Mouse (Mus musculus) layer of hippocampus, adult 9-11 months (tissue): ENCODE data around the gene Arrdc4.

ENCODE experiments used
- DNase-seq: peaks from one replicate; pipeline ENCODE4 v3.0.0; 2022

Gene Arrdc4

GRCm38 (mm10) chr7:68748761-68749635, at the start of gene Arrdc4:
Arrdc4 (minus strand) TSS chr7:68749241.
- peak; percentile 100 for DNase-seq

- DNase-seq, result peak; percentile 46
These were observed 46.5 kb upstream of the Arrdc4 start for GRCm38 (mm10) chr7:68795578-68795977.

- DNase-seq, result no peak
These were observed 39.7 kb upstream of the Arrdc4 start for GRCm38 (mm10) chr7:68788711-68789110.

- DNase-seq, result no peak
These were observed 22.7 kb upstream of the Arrdc4 start for GRCm38 (mm10) chr7:68771757-68772094.

DNA sequence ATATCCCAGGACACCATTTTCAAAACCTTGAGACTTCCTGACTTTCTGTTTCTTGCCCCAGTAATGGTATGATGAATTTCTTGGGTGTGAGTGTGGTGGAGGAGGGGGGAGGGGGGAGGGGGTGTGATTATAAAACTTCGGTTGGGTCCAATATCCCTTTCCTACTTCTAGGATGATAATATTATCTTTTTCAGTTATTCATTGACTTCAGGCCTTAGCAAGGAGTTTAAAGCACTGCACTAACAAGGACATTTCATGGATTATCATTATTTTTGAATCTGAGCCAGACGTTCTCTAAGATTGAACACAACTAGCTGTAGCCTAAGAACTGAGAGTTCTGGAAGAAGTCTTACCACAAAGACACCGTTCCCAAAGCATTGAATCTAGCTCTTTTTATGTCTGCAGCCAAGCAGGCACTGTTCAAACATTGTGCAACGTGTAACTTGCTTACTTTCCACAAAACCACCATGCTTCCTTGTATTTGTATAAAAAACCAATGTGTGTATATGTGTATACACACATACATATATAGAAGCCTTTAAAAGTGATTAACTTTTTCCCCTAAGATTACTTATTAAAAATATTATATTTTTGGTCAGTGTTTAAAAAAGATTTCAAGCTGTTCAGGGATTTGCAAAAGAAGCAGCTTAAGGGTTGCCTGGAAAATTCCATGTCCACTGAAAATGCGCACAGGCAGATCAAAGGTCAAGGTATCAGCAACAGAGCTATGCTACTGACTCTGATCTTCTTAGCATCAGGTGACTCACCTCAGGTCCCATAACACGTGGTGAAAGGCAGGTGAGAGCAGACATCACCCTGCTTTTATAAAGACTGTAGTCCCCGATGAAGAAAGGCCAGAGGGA, 22.1 kb upstream of the Arrdc4 start:
- no peak for DNase-seq

GRCm38 (mm10) chr7:68765926-68766325, 16.9 kb upstream of the Arrdc4 start:
- no peak for DNase-seq

GRCm38 (mm10) chr7:68759148-68759724, 10.2 kb upstream of the Arrdc4 start:
- no peak for DNase-seq

DNA sequence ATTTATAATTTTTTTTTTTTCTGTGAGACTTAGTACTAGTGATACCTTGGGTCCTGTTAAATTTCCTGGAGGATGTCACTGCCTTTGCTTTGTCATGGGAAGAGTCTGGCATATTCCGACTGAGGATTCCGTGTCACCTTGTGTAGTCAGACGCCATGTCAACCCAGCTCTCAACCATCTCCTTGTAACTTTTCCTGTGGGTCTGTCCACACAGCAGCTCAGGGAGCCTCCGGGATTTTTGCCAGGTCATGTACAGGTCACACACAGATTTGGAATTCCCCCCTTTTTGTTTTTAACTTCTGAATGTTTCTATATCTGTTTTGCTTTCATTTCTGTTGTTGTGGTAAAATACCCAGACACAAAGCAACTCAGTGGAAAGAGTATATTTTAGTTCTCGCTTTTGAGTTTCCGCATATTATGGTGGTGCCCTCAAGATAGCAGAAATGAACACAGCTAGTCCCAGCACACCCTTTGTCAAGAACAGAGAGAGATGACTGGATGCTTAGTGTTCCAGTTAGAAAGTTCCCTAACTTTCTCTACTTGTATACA, 7.7 kb upstream of the Arrdc4 start:
- DNase-seq, result no peak

DNA sequence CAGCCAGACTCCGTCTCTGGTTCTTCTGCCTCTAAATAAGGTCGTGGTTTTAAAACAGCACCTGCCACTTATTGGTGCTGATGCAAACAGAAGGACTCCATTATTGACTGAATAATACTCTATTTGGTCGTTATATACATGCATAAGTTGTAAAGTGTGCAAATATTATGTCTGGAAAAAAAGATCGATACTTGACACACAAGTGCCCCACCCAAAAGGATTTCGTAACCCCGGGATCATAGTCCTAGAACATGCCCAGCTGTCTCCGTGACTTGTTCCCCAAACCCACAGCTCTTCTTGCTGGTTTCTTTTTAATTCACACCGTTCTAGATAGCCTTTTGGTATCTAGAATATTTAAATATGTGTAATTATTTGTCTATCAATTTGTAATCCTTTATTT, 878 bp upstream of the Arrdc4 start:
- DNase-seq, result no peak

DNA sequence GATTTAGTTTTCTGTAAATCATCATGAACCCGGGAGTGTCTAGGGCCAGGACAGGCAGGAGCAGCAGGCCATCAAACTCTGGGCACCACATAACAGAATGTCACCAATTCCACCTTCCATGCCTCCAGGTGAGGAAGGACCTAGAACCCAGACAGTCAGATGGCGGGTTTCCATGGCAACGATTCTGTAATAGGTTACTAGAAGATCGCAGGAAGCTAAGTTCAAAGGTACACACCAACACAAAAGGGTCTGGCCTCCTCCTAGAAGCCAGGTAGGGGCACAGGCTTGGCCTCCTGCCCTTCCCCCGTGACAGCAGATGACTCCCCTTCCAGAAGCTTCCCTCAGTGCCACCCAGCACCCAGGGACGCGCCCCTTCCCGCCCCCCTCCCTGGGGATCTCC, 680 bp downstream of the Arrdc4 start:
- DNase-seq, result peak; percentile 56

DNA sequence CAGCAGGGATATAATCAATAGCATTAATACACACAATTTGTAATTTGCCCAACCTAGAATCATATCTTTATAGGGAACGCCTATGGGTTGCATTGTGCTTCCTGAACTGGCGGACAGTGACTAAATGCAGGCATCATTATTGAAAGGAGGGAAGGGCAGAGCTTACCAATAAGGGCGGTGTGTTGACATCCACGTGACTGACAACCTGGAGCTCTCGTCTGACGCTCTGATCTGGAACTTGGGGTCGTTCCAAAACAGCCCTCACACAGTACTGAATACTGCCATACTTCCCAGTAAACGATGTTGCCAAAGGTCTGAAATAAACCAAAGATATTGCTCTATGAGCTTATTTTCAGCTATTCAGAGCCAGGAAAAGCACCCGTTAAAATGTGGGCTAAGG, 4.4 kb downstream of the Arrdc4 start:
- peak; percentile 46 for DNase-seq

GRCm38 (mm10) chr7:68744206-68744605, 4.8 kb downstream of the Arrdc4 start:
- no peak for DNase-seq

- DNase-seq, result no peak
These were observed 8.3 kb downstream of the Arrdc4 start for GRCm38 (mm10) chr7:68740763-68741162.

DNA sequence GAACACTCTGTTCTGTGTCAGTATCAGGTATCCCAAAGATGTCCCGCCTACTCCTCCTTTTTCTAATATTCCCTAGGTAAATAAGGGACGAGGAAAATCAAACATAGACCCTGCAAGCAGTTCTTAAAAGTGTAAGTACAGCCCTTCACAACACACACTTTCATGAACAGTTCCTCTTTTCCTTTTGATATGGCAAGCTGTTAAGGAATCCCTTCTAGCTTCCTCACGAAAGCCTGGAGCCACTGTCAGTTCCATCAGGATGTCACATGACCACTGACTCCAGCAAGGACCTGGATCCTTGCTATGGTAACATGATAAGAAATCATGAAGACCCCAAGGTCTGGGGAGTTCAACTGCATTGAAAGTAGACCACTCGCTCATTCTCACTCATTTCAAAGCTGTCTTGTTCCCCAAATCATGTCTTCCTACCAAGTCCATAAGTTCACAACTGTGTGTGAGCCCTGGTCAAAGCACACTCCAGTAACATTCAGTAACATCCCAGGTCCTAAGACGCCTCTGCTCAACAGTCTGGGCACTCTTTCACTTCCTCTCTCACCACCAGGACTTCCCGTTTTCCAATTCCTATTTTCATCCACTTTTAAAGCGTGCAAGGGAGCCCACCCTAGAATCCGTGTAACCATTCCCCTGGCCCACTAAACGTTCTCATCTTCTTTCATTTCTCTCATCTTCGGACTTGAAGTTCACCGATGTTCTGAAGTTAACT, 10.2 kb downstream of the Arrdc4 start:
- no peak for DNase-seq

- no peak for DNase-seq
These were observed 22.7 kb downstream of the Arrdc4 start for GRCm38 (mm10) chr7:68726380-68726779.

DNA sequence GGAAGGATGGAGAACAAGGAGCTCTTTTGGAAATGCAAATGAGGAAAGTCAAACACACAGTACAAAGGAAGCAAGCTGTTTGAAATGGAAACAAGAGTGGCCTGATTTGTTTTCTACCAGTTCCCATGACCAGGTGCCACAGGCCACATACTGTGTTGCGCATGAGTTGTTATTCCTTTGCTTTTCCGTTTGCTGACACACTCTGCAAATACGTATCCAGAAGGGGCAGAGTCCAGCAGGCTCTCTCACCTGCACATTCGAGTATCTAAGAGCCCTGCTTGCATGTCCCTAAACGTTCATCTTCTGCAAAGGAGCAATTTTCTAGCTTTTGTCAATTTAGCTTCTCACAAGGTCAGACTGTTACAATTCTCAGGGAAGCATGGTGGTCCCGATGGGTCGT, 24.3 kb downstream of the Arrdc4 start:
- DNase-seq, result no peak

- DNase-seq, result no peak
These were observed 27.5 kb downstream of the Arrdc4 start for GRCm38 (mm10) chr7:68721520-68721919.

GRCm38 (mm10) chr7:68717988-68718387, 31.1 kb downstream of the Arrdc4 start:
- no peak for DNase-seq

- peak; percentile 32 for DNase-seq
These were observed 31.5 kb downstream of the Arrdc4 start for GRCm38 (mm10) chr7:68717498-68717897.

DNA sequence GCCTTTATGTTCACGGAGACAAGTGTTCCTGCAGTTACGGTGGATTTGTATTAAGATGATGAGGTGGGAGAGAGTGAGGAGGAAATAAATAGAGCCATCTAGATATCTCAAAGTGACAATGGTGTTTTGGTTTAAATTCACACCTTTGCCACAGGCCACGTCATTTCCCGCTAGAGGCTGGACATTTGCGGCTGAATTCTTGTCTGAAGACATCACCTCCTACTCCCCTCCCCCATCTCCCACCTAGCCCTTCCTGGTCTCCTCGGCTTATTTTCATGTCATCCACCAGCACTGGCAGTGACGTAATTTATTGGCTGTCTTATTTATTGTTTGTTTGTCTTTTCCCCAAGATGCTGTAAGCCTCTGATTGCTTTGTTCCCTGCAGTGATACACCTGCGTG, 32.1 kb downstream of the Arrdc4 start:
- DNase-seq, result no peak

- no peak for DNase-seq
These were observed 36.1 kb downstream of the Arrdc4 start for GRCm38 (mm10) chr7:68712928-68713327.

GRCm38 (mm10) chr7:68712425-68712824, 36.6 kb downstream of the Arrdc4 start:
- peak; percentile 51 for DNase-seq

DNA sequence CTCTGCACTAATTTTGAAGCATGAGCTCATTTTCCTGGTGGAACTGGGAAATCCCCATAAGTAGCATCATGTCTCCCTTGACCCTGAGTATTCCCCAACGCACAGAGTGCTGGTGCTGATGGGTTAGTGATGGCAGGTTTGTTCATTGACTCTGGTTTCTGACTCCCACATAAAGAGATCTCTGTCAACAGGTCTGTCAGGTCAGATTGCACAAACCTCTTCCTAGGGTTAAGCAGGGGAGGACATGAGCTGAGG, 39.8 kb downstream of the Arrdc4 start:
- DNase-seq, result no peak
